Mouse (Mus musculus) NIH3T3 (cell line): ENCODE results near the gene Il17rb.
A peak's percentile ranks its signal among the peaks of the same experiment; 100 is the strongest.

Experiments used
- DNase-seq: peaks from one replicate; pipeline ENCODE4 v3.0.0-alpha.2; 2012; ENCODE audit warnings: low read depth

Gene Il17rb

GRCm38 (mm10) chr14:29967611-29968010 lies 41.1 kb downstream of the Il17rb start:
- DNase-seq: peak; percentile 8

- no peak for DNase-seq
These were observed 51.3 kb downstream of the Il17rb start for GRCm38 (mm10) chr14:29957393-29957792.

GRCm38 (mm10) chr14:29950805-29951204 lies 57.9 kb downstream of the Il17rb start:
- DNase-seq: no peak

- DNase-seq: no peak
These were observed 61.9 kb downstream of the Il17rb start for GRCm38 (mm10) chr14:29946761-29947309.
